Mouse (Mus musculus) cerebellum, adult 11-12 months (tissue): ENCODE measurements around the gene Kcnip4.
A peak's percentile ranks its signal among the peaks of the same experiment; 100 is the strongest.

ENCODE experiments used
- DNase-seq: peaks from one replicate; pipeline ENCODE4 v3.0.0; 2022

Gene Kcnip4

DNA sequence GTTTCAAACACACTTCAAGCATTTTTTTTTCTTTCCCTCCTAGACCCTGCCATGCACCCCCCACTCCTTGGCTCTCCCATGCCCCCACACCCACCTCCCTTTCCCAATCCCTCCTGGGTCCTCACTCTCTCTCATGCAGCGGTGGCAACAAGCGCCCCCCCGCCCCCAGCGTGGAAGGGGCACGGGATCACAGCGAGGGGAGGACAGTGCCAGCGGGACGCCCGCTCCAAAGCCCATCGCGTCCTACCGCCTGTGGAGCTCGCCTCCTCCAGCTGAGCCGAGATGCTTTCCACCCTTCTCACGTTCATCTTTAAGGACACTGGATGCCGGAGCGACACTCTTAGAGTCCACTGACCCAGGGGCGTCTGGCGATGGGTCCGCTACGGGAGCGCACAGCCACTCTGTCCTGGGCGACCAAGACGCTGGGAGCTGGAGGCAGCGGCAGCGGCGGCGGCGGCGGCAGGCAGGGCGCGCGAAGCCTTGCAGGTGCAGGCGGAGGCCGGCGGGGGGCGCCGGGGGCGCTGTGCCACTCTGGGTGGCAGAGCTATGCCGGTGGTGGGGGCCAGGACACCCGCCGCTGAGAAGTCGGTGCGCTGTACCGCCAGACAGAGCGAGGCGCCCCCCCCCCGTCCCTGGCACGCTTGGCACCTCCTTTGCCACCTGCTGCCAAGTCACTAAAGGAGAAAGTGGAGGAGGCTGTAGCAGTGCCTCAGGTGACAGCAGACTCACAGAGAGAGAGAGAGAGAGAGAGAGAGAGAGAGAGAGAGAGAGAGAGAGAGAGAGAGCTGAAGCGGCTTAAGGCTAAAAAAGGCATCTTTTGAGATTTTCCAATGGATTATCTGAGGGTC, at the start of gene Kcnip4:
Gene Kcnip4 (minus strand): TSS at position 514 of the 848 bp plus-strand sequence.
- peak; percentile 89 for DNase-seq

DNA sequence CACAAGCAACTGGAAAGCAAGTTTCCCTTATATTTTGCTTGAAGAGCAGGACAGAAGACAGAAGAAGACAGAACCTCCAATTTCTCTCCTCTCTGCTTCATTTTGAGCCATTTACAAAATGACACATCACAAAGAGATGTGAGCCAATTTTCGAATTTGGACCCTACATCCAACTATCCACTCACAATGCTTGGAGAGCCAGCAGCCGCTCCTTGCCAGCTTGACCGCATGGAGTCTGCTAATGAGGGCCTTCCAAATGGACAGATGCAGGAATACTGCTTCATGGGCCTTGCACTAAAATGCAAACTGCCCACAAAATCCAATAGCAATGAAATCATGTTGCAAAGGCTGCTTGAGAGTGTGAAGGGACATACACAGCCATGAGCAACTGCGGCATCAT, 47.2 kb upstream of the Kcnip4 start:
- DNase-seq: peak; percentile 69

DNA sequence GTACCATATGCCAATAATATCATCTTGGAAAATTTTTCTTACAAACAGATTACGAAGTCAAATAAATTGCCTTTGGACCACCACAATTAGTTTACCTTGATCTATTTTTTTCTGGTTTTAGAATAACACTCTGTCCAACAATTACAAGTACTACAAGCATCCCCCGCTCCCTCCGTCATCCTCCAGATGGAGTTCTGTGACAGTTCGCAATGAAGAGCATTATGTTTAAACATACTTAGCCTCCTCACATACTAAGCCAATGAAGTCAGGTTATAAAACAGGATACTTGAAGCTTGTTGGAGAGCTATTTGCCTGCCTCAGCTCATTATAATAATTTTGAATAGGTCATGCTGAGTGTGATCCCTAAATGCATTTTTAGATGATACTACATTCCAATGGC, 39.0 kb upstream of the Kcnip4 start:
- DNase-seq: no peak

DNA sequence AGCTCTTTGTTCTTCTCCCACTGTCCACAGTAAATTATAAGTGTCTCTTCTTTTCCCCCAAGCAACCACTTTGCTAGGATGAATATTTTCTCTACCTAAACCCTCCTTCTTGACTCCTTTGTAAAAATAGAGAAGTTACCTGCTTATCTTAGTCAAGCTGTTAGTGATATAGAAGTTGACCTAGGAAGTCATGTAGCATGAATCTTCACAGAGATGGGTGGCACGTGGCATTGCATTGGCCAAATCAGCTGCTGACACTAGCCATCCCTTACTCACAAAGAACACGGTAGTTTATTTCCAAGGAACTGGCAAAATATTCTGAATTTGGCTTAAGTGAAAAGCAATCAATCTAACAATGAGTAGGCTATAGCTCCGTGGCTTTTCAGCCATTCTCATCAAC, 32.7 kb upstream of the Kcnip4 start:
- DNase-seq: no peak

DNA sequence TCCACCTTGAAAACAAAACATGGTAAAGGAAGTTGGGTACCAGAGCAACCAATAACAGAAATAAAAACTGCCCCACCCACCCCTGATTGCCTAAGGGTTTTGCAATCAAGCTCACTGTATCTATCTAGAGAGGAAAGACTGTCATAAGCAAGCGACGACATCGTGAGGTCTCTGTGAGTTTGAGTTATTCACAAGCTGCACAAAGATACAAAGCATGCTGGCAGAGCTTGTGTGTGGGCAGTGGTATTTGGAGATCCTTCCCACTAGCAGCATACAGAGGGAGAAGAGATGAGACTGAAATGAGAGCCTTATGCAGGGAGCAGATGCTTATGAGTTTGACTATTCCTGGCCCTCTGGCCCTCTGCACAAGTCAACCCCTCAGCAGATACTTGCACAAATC, 23.2 kb upstream of the Kcnip4 start:
- DNase-seq: no peak

DNA sequence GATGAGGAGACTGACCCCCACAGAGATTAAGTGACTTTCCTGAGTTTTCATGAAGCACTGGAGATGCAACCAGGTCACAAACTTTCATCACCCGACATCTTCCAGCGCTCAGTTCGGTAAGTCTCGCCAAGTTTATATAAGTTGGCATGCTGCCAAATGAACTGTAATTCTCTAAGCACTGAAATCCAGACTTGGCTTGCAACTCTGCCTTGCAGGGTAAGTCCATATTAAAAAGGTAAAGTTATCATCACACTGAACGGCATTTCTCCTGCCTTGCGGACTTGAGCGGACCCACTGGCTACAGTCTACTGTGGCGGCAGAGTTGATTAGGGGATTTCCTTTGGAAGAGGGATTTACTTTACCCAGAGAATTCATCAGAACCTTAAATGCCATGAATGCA, 4.7 kb upstream of the Kcnip4 start:
- no peak for DNase-seq

DNA sequence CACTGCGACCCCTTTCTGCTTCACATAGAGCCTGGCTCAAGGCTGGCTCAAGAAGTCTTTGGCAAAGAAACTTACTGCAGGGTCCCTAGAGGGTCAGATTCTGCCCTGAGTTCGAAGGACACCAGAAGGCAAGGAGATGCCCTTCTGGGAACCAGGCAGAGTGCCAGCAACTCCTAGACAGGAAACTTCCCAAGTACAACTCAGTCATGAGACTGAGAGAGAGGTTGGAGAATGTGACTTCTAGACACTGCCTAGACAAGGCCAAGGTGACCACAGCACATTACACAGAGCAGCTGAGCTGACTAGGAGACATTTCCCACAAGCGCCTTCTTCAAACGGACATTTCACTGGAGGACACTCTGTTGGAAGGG, 520 bp upstream of the Kcnip4 start:
- DNase-seq: peak; percentile 76

DNA sequence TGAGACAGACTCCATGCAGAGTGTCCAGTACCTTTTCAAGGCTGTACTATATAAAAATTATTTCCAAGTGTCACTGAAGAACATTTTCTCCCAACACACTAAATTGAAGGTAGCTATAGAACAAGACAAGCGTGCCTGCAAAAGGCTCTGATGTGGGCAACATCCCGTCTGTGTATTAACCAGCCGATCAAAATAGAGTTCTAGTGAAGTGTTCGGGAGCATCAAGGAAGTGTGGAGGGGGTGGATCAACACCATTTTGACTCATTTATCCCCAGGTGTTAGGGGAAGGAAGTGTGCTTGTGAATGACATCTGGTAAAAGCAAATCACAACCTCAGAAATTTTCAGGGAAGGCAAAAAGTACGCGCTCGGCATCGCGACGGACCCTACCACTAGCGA, 712 bp downstream of the Kcnip4 start:
- DNase-seq: no peak

DNA sequence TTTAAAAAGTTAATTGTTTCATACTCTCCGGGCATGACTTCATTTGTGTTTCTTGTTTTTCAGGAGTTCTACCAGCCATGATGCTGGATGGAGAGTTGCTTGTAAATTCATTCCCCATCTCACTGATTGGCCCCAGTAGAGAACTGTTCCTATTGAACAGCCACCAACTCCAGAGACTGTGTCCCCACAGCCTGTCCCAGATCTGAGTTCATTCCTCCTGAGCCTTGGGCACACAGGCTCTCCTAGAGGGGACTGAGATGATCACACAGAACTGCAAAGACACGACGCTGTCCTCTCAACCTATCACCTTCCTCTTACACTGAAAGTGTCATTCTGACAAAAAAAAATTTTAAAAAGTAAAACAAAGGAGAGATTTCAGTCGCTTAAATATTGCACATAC, 1.7 kb downstream of the Kcnip4 start:
- DNase-seq: peak; percentile 36

DNA sequence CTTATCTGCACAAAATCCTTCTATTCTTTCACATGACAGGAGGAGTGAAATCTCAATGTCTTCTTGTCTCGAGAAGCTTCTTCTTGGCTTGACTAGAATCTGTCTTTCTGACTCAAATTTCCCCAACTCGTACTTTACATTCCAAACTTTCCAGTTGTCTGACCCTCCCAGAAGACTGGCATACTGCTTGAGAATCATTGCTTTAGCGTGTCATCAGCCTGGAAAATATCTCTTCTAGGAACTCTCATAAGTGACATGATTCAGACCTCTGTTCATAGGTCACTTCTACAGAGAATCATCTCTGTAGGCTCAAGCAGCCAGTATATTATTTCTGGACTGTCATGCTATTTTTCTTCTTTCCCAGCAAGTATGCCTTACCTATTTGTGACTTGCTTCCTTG, 26.0 kb downstream of the Kcnip4 start:
- DNase-seq: no peak

DNA sequence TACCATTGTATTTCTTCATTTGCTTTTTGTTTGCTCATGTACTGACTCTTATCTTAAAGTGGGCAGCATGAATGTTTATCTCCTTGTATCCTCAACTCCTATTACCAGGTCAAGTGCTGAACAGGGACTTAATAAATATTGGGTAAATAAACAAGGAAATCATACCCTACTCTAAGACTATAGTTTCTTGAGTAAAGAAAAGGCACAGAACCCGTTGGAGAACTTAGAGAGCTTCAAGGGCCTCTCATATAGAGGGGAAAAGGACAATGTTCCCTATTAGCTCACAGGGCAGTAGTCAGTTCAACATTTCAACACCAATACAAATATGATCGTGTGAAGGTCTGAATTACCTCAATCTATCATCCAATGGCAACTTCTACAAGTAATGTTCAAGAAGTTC, 37.4 kb downstream of the Kcnip4 start:
- DNase-seq: no peak

DNA sequence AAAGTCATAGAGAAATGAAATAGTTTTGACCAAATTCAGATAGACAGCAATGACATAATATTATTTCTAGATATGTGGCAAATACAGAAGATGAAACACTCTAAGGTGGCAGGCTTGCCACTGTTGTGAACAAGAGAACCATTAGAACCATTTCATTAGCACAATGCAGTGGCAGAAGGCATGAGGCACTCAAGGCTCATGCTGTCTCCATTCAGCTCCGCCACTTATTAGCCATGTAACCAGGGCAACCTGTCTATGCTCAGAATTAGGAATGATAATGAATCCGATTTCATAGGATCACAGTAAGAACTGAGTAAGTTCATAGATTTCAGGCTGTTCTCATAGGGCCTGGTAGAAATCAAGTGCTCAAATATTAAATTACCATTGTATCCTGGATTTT, 54.0 kb downstream of the Kcnip4 start:
- DNase-seq: no peak

DNA sequence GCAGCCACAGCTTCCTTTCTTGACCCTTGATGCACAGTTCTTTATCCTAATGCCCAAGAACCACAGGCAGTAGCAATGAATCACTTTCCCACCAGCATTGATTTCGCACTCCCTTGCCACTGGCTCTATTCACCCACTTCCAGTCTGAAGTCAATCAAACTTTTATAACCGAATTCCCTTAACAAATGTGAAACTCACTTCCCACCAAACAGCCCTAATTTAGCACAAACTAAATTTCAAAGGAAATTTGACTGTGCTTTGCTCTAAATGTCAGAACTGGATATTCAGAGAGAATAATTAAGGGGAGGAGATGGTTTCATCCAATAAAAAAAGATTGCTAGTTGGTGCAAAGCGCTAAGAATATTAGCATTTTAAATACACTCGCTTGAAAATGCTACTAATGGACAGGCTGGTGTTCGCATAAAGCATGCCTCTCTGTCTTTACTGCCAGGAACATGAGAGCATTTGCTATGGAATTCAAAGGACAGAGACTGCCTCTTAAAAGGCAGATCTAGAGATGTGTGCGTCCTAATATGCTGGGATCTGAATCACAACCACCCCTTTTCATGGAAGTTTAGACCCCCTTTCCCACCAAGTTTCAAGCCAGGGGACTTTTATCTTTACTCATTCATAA, 63.9 kb downstream of the Kcnip4 start:
- no peak for DNase-seq

DNA sequence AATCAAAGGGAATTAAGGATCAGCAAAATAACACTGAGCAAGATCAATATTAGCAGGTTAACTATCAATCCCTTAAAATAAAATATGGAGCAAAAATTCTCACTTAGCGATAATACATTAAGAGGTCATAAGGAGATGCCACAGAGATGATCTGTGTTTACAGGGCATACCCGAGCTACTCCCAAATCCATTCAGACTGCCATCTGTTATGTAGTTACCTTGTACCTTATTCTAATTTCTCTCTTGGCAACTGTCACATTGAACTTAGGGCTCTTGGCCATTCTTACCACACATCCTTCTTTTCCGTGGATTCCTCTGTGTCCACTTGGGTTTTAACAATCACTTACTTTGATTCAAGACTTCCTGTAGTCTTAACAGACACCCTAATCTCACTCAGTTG, 71.6 kb downstream of the Kcnip4 start:
- DNase-seq: no peak

DNA sequence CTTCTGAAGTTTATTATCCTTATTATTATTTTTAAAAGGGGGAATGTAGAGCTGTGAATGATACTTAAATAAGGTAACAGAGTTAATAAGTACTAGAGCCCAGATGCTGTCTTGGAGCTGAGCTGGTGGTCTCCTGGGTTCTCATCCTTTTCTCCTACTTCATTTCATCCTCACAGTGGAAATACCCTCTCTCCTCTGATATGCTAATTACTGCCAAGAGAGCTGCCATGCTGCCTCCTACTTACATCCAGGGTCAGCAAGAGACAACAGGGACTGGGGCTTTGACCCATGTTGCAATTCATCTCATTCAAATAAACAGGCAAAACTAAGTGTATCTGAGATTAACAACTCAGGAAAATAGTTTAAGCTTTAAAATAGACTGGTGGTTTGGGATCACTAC, 73.4 kb downstream of the Kcnip4 start:
- DNase-seq: no peak

DNA sequence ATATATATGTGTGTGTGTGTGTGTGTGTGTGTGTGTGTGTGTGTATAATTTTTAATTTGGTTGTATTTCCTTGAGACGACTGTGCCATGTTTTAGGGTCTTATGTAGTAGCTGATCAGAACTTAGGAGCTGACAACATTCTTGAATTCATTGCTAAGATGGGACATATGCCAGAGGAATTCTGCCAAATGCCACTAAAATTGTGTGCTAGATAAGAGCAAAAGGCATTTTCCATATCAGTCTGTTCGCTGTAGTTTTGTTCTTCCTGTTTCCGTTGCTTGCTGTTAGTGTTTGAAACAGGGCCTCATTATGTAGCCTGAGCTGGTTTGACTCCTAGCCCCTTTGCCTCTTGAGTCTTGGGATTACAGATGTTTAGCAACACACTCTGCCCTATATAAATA, 73.8 kb downstream of the Kcnip4 start:
- no peak for DNase-seq

DNA sequence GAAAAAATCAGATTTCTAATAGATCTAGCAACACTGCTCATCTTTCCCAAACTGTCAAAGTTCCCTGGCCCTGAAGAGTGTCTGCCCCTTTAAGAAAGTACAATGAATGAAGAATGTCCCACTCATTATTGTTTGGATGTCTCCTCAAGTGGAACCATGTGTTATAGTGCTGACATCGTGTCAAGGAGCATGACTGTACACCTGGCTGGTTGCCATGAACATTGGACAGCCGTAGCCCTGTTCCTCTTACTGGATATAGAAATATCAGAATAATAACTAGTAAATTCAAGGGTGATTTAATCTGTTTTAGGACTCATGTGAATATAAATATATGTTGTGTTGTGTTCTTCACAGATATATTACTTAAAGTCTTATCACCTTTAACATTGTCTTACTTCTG, 87.5 kb downstream of the Kcnip4 start:
- peak; percentile 44 for DNase-seq

DNA sequence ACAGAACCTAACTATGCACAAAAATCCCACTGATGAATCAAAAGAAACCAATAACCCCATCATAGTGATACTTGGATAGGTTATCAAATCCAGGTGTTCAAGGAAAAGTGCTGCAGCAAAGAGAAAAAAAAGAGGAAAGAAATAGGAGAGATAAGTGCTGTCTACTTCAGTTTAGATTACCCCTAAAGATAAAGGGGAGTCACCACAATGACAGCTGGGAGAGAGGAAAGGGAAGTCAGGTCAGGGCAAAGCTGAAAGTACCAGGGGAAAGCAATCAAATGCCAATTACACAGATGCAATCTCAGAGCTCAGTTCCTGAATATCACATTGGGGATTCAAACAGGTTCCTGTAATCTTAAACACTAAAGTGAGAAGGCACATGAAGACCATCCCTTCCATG, 97.0 kb downstream of the Kcnip4 start:
- no peak for DNase-seq

DNA sequence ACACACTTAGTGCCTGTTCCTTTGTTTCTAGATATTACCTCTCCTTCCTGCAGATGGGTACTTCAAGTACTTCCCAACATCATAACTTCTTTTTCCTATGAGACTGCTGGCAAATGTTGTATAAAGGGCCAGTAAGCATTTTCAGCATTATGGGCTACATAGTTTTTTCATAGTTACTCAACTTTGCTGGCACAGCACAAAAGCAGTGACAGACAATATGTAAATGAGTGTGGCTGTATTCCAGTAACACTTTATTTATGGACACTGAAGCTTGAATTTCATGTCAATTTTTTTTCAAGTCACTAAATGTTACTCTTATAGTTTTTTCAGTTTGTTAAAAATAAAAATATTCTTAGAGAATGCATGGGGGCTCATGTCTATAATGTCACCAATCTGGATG, 105.0 kb downstream of the Kcnip4 start:
- no peak for DNase-seq

DNA sequence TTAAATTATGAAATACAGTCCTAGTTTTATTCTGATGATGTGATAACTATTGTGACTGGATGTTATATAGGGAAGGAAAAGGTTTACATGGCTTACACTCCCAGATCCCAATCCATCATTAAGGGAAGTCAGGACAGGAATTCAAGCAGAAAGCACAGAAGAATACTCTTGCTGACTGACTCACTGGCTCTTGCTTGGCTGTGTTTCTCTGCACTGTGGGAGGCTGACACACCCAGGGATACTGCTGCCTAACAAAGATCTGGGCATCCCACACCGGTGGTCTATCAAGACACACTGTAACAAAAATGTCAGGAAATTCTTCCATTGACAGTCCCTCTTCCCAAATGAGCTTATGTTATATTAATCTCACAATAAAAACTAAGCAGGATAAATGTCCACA, 116.4 kb downstream of the Kcnip4 start:
- DNase-seq: no peak

DNA sequence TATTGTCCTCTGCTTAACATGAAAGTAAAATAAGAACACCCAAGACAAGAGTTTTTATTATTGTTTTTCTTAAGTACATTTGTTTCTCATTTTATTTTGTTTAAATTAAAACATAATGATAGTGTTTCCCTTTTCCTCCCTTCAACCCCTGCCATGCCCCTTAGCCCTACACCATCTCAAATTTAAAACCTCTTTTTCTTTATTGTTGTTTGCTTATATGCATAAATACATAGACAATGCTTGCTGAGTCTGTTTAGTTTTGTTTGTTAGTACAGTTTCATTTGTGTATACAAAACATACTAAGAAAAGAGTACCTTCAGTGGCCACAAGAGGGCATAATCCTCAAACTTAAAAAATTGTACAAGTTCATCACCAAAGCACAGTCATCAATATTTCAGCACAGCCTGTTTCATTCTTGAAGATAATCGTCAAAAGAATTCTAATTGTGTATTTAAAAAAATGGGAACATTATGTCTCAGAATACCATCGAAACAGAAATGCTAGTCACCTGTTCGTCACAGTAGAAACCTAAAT, 154.1 kb downstream of the Kcnip4 start:
- no peak for DNase-seq

DNA sequence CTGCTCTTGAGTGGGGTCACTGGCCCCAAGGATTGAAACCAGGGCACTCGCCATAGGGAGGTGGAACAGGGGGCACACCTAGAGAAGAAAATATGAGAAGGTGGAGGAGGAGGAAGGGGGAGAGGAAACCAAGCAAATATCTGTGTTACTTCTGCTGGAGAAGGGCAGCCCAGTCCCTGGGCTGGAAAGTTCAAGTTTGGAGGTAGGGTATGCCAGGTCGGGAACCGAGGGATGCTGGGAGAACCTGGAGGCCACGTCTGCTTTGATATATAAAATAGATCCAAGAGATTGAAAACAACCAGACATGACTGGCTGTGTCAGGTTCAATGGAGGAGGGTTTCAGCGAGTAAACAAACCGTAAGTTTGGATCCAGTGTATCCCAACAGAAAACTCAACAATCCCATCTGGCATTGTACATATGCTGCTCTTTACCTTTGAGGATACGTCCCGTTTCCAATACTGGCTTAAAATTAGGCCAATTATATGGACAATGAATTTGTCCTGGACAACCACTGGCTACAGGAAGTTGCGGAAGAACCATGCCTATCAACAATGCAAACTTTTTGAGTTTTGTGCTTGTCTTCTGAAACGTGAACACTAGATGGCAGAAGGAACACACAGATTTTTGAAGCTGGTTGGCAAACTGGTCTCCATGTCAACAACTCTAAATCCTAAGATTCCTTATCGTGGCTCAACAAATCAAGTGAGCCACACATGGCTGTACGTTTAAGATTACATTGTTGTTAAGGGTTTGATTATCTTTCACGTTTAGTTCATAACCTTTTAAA, 155.9 kb downstream of the Kcnip4 start:
- DNase-seq: no peak

DNA sequence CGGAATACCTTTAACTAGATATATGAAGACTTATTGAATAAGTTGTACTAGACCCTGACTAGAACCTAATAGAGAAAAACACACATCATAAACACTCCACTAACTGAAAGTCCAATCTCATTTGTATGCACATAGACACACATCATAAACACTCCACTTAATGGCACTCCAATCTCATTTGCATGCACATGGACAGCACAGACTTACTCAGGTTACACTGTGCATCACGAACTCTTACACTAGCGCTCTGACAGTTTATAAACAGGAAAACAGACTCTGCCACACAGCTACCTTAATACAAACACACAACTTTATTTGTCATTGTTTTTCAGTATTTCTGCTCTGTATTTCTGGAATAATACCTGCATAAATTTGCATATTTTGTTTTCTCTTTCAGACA, 168.3 kb downstream of the Kcnip4 start:
- DNase-seq: no peak

DNA sequence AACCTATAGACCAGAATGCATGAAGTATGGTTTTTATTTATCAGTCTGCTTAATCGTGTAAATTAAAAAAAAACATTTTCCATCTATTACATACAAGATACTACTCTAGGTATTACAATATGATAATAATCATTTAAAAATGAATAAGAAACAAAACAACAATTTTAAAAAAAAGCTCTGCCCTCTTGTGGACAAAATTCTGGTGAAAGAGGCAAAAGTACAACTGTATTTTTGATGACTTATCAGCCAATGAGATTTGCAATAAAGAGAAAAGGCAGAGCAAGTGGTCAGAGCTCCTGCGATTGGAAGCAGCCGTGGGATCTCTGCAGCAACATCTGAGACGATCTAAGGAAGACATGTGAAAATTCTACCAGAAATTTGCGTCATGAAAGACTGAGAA, 172.6 kb downstream of the Kcnip4 start:
- DNase-seq: no peak
